Mouse (Mus musculus) E14TG2a.4 (cell line): ENCODE measurements around the gene Dnah9.

Experiments
- H3K27me3 ChIP-seq: 2 replicates; pipeline ENCODE4 v1.6.1; 2014; ENCODE audit warnings: low read length, control low read depth; ENCODE audit not compliant: insufficient read depth
- H3K36me3 ChIP-seq: 2 replicates; pipeline ENCODE4 v1.6.1; 2014; ENCODE audit warnings: low read length, control low read depth; ENCODE audit not compliant: insufficient read depth
- H3K4me1 ChIP-seq: replicated peaks from 2 replicates; pipeline ENCODE4 v1.6.1; 2014; ENCODE audit warnings: low read depth, low read length, control low read depth
- H3K4me3 ChIP-seq: replicated peaks from 2 replicates; pipeline ENCODE4 v1.5.1; 2014; ENCODE audit warnings: mild to moderate bottlenecking, low read length
- H3K9me3 ChIP-seq: 2 replicates; pipeline ENCODE4 v1.6.1; 2014; ENCODE audit warnings: low read length, control low read depth
- CTCF ChIP-seq: conservative IDR thresholded peaks from 2 replicates; pipeline ENCODE4 v1.5.1; 2014; ENCODE audit warnings: low read length
- NANOG ChIP-seq: IDR thresholded peaks from 2 replicates; pipeline ENCODE4 v1.6.1; 2014; ENCODE audit warnings: borderline replicate concordance, low read length, mixed read lengths
- POU5F1 ChIP-seq: IDR thresholded peaks from 2 replicates; pipeline ENCODE4 v1.6.1; 2014; ENCODE audit warnings: low read length, borderline replicate concordance

Gene Dnah9

DNA sequence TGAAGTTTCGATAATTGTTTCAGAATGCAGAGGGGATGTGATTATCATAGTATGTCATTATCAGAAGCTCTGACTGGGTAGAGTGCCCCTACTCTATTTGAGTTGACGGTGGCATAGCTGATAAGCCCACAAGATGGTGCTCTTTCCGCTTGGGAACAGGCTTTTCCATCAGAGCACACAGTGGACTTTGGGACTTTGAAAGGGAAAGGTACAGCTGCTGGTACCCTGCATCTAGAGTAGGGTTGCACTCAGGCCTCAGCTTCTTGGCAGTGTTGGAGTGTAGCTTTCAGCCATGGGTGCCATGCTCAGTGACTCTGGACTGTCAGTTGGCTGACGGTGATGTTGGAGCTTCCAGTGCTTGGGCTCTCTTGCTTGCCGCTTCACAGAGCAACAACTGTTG is 348.1 kb downstream of the Dnah9 start:
- TF ChIP-seq POU5F1 (no peak), CTCF (peak; percentile 35)

GRCm38 (mm10) chr11:65818193-65818592 is 350.2 kb downstream of the Dnah9 start:
- peaks cover 50% of the 10 kb centered on the region for H3K36me3 ChIP-seq
- no peaks in the 10 kb centered on the region for H3K9me3 ChIP-seq
- TF ChIP-seq CTCF: no peak
- TF ChIP-seq NANOG: no peak
- TF ChIP-seq POU5F1: no peak
- no peaks in the 10 kb centered on the region for H3K27me3 ChIP-seq
- H3K4me3 ChIP-seq: no peak overlapping the region
- peaks cover 4% of the 10 kb centered on the region; the same call in 1 of the 2 replicates for H3K4me1 ChIP-seq

More for the DNA sequence above, 348.1 kb downstream of the Dnah9 start:
- no peaks in the 10 kb centered on the region for H3K27me3 ChIP-seq
- H3K36me3 ChIP-seq: peaks cover 46% of the 10 kb centered on the region
- no peak overlapping the region for H3K4me3 ChIP-seq
- peaks cover 4% of the 10 kb centered on the region; the same call in 1 of the 2 replicates for H3K4me1 ChIP-seq
- no peaks in the 10 kb centered on the region for H3K9me3 ChIP-seq

DNA sequence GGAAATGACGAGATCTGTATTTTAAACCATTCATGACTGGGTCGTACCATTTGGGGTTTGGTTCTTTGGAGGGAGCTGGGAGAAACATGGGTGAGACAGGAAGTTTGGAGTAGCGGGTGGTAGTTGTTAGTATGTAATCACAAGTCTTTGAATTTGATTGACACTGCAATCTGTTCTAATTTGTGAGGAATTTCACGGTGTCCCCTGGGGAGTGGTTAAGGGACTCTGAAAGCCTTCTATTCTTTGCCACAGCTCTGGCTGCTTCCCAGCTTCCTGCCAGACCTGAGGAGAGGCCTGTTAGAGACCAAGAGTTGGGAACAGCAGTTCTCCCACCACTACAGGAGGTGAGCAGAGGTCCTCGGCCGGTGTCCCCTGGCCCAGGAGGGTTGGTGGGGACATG is 352.1 kb downstream of the Dnah9 start:
- no peaks in the 10 kb centered on the region for H3K27me3 ChIP-seq
- H3K4me1 ChIP-seq: peaks cover 12% of the 10 kb centered on the region
- no peaks in the 10 kb centered on the region for H3K9me3 ChIP-seq
- peaks cover 32% of the 10 kb centered on the region for H3K36me3 ChIP-seq
- no peak overlapping the region for H3K4me3 ChIP-seq
- no peak for TF ChIP-seq CTCF
- no peak for TF ChIP-seq NANOG
- no peak for TF ChIP-seq POU5F1

DNA sequence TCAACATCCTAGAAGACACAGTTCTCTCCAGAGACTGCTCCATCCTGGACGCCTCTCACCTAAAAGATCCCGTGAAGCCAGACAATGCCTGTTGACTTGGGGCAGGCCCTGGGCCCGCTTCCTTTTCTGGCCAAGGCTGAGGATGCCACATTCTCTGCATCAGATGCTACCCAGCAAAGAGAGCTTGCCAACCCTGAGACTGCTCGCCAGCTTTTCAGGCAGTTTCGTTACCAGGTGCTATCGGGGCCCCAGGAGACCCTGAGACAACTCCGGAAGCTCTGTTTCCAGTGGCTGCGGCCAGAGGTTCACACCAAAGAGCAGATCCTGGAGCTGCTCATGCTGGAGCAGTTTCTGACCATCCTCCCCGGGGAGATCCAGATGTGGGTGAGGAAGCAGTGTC is 354.0 kb downstream of the Dnah9 start:
- Histone ChIP-seq H3K4me1 (peaks cover 8% of the 10 kb centered on the region), H3K36me3 (peaks cover 32% of the 10 kb centered on the region), H3K9me3 (no peaks in the 10 kb centered on the region), H3K27me3 (no peaks in the 10 kb centered on the region), H3K4me3 (no peak overlapping the region)
- TF ChIP-seq POU5F1 (no peak), NANOG (no peak), CTCF (no peak)

DNA sequence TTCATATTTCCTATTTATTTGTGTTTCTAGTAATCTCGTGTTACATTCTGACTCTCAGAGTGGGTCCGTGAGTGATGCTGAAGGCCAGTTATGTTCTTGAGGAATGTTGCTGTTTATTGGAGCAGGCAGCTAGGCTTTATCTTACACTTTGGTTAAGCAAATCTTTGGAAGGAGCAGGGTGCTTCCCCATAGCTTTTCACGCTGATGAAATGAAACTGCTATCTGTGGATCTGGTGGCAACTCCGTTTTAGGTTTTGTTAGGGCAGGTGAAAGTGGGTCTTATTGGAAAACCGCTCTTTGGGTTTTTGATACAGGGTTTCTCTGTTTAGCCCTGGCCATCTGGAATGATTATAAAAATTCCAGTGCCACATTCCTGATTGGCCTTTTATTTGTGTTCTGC is 356.3 kb downstream of the Dnah9 start:
- TF ChIP-seq POU5F1: no peak
- TF ChIP-seq NANOG: no peak
- TF ChIP-seq CTCF: no peak

DNA sequence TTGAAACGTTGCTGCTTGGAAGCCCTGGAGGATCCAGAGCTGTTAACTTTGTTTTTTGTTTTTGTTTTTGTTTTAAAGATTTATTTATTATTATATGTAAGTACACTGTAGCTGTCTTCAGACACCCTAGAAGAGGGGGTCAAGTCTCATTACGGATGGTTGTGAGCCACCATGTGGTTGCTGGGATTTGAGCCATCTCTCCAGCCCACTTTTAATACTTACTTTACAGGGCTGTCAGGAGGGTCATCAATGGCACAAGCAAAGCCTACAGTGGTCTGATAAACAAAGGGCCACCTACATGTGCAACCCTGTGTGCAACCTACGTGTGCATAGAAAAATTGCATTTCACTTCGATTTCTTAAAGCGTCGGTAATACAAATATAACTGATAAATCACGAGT is 360.8 kb downstream of the Dnah9 start:
- peaks cover 22% of the 10 kb centered on the region for H3K4me1 ChIP-seq
- no peaks in the 10 kb centered on the region for H3K36me3 ChIP-seq
- H3K27me3 ChIP-seq: no peaks in the 10 kb centered on the region
- TF ChIP-seq CTCF: no peak
- no peak for TF ChIP-seq POU5F1
- TF ChIP-seq NANOG: no peak
- peak overlapping the region; percentile 93 for H3K4me3 ChIP-seq
- no peaks in the 10 kb centered on the region for H3K9me3 ChIP-seq

More for the DNA sequence above, 356.3 kb downstream of the Dnah9 start:
- Histone ChIP-seq H3K36me3 (peaks cover 28% of the 10 kb centered on the region), H3K27me3 (no peaks in the 10 kb centered on the region), H3K9me3 (no peaks in the 10 kb centered on the region), H3K4me1 (peaks cover 12% of the 10 kb centered on the region), H3K4me3 (no peak overlapping the region)

DNA sequence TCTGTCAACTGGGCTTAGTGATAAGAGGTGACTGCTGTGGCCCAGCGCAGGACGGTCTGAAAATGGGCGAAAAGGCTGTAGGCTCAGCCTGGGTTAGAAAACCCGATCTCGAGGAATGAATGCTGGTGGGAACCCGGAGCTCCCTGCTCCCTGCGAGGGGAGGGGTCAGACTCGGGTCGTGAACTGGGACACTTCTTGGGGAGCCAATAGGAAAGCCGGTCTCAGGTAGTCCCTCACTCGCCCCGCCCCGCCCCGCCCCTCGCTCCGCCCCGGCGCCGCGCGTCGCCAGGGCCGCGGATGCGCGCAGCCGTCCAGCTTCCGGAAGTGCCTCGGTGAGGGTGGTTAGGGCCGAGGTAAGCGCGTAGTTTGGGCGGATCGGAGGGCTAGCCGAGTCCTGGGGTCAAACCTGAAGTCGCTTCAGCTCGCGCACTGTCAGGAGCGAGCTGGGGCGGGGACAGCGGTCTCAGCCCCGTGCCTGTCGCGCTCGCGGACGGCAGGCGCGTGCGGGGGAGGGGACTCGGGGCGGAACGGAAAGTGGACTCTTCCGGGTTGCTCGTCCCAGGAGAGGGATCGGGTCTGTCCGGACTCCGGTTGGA is 361.3 kb downstream of the Dnah9 start, which contains the start of gene Zkscan6:
Gene Zkscan6, plus strand, starts transcription at position 267 of the 596 bp plus-strand sequence.
- Histone ChIP-seq H3K9me3 (no peaks in the 10 kb centered on the region), H3K27me3 (no peaks in the 10 kb centered on the region), H3K4me3 (peak within 1 kb of the TSS; percentile 93), H3K4me1 (peaks cover 16% of the 10 kb centered on the region), H3K36me3 (no peaks in the 10 kb centered on the region)
- TF ChIP-seq NANOG: no peak
- TF ChIP-seq CTCF: no peak
- no peak for TF ChIP-seq POU5F1

- Histone ChIP-seq H3K4me3 (peak overlapping the region; percentile 93), H3K4me1 (peaks cover 15% of the 10 kb centered on the region; the same call in 1 of the 2 replicates), H3K27me3 (no peaks in the 10 kb centered on the region), H3K9me3 (no peaks in the 10 kb centered on the region), H3K36me3 (no peaks in the 10 kb centered on the region)
- TF ChIP-seq NANOG: no peak
- TF ChIP-seq CTCF: no peak
- no peak for TF ChIP-seq POU5F1
Measured at GRCm38 (mm10) chr11:65806321-65806904, 361.9 kb downstream of the Dnah9 start.

DNA sequence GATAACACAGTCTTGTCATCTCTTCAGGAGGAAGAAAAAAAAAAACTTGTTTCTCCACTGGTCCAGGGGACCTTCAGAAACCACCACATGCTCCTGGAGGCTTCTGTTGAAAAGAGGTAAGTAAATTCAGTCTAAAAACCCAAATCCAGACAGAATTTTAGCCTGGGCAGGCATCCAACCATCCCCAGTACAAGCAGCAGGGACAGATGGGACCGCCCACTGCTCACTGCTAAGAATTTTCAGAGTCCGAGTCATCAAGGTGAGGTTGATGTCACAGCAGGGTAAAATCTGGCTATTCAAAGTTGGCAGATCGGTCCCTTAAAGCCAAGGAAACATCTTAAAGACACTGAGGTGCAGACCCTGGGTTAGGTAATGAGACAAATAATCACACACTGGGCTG is 366.5 kb downstream of the Dnah9 start:
- no peak overlapping the region for H3K4me3 ChIP-seq
- H3K9me3 ChIP-seq: no peaks in the 10 kb centered on the region
- no peaks in the 10 kb centered on the region for H3K27me3 ChIP-seq
- no peaks in the 10 kb centered on the region for H3K36me3 ChIP-seq
- H3K4me1 ChIP-seq: peaks cover 11% of the 10 kb centered on the region; the same call in 1 of the 2 replicates
- no peak for TF ChIP-seq NANOG
- TF ChIP-seq CTCF: no peak
- TF ChIP-seq POU5F1: no peak
